Mouse (Mus musculus): ENCODE measurements around the gene Plxnb1. TPM values are rescaled to one million over a fixed set of nuclear protein-coding genes. Genes with fewer than 3 reads are reported as not detected.

The Plxnb1 gene
- total and polyA plus RNA-seq, 2 experiments from 2014 or later, result 11.1 to 73.2 TPM

DNA sequence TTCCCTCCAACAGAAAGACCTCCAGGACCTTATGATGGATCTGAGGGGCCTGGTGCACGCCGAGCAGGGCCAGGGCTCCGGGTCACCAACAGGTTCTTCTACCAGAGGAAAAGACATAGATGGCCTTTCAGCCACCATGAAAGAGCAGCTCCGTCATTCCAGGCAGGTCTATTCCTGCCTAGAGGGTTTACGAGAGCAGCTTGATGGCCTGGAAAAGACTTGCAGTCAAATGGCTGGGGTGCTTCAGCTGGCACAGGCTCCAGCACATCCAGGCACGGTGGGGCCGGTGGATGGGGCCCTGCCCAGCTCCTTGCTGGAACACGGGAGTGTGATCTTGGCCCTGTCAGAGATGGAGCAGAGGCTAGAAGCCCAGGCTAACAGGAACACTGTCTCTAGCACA is 3.4 kb upstream of the Plxnb1 start:
- 92% methylated on average over 8 of the region's 8 CpGs for WGBS
- no peak for ATAC-seq (ENCODE audit: low FRiP score)
- H3K36me3 ChIP-seq (ENCODE audit: insufficient read depth, low read length), result 0 out of 2 replicates have a peak, but pooled peaks cover 23% of the 10 kb centered on the region

DNA sequence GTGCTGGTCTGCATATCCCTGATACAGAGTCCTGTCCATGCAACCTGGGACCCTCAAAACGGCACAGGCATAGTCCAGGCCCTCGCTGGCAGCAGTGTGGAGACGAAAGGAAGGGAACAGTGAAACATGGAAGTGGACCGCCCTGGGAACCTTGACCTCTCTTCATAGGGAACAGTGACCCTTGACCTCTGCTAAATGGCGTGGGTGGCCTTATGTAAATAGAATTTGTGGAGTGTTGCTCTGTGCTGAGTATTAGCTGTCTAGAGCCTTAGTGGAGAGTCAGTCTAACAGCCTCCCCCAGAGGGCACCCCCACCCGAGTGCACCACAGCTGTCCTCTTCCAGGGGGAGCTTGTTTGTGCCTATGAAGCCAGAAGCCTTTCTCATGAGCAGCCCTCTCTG is 2.4 kb upstream of the Plxnb1 start:
- H3K9ac ChIP-seq (replicated peaks; ENCODE audit: low read length, poor library complexity, severe bottlenecking), result no peak overlapping the region
- DNase-seq (ENCODE audit: low spot score) (no peak), ATAC-seq (ENCODE audit: low FRiP score) (no peak)
- H3K4me1 ChIP-seq (ENCODE audit: insufficient read depth, low read length), result peaks cover 16% of the 10 kb centered on the region
- 0 out of 2 replicates have a peak, but pooled peaks cover 23% of the 10 kb centered on the region for H3K36me3 ChIP-seq (ENCODE audit: insufficient read depth, low read length)
- TF ChIP-seq CTCF (IDR thresholded peaks at IDR 0.05), result no peak
- WGBS, result 40% methylated on average over 6 of the region's 6 CpGs
- no peak overlapping the region for H3K4me2 ChIP-seq (ENCODE audit: low read depth, low read length, poor library complexity, severe bottlenecking)
- H3K4me3 ChIP-seq (ENCODE audit: low read depth, low read length), result no peak overlapping the region
- no peak overlapping the region for H3K27ac ChIP-seq (ENCODE audit: low read depth, low read length)
- H3K9me3 ChIP-seq (ENCODE audit: low read length), result no peaks in the 10 kb centered on the region
- no peaks in the 10 kb centered on the region for H3K27me3 ChIP-seq (ENCODE audit: insufficient read depth, low read length)

More for the DNA sequence above, 3.4 kb upstream of the Plxnb1 start:
- Histone ChIP-seq H3K4me3 (ENCODE audit: low read depth, low read length) (no peak overlapping the region), H3K4me2 (ENCODE audit: low read depth, low read length, poor library complexity, severe bottlenecking) (no peak overlapping the region), H3K9ac (replicated peaks; ENCODE audit: low read length, poor library complexity, severe bottlenecking) (no peak overlapping the region), H3K4me1 (ENCODE audit: insufficient read depth, low read length) (peaks cover 12% of the 10 kb centered on the region), H3K27me3 (ENCODE audit: insufficient read depth, low read length) (no peaks in the 10 kb centered on the region), H3K27ac (ENCODE audit: low read depth, low read length) (no peak overlapping the region), H3K9me3 (ENCODE audit: low read length) (no peaks in the 10 kb centered on the region)
- TF ChIP-seq CTCF (IDR thresholded peaks at IDR 0.05), result no peak
- DNase-seq (ENCODE audit: low spot score), result no peak

DNA sequence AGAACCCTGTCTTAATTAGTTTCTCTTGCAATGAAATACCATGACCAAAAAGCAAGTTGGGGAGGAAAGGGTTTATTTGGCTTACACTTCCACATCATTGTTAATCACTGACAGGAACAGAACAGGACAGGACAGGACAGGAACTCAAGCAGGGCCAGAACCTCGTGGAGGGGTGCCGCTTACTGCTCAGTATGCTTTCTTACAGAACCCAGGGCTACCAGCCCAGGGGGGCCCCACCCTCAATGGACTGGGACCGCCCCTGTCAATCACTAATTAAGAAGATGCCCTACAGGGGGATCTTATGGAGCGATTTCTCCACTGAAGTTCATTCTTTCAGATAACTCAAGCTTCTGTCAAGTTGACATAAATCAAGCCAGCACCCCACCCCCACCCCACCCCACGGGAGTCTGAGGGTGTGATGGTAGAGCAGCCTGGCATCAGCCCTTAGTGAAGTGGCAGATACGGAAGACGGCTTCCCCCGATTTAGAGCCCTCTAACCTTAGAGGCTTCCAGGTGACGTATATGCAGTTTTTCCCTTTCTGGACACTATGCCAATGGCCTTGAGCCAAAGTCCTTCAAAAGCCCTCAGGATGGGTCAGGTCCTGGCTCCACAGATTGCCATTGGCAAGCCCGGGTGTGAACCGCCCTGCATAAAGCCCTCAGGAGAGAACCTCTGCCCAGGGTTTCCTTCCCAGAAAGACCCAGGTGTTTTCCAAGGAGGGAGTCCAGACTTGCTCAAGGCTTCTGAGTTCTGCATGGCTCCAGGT is 1.2 kb upstream of the Plxnb1 start:
- Histone ChIP-seq H3K4me2 (ENCODE audit: low read depth, low read length, poor library complexity, severe bottlenecking) (peak overlapping the region; percentile 87), H3K4me1 (ENCODE audit: insufficient read depth, low read length) (peaks cover 26% of the 10 kb centered on the region), H3K36me3 (ENCODE audit: insufficient read depth, low read length) (0 out of 2 replicates have a peak, but pooled peaks cover 23% of the 10 kb centered on the region), H3K4me3 (ENCODE audit: low read depth, low read length) (peak overlapping the region; percentile 74), H3K9me3 (ENCODE audit: low read length) (no peaks in the 10 kb centered on the region), H3K27ac (ENCODE audit: low read depth, low read length) (peak overlapping the region; percentile 97), H3K27me3 (ENCODE audit: insufficient read depth, low read length) (no peaks in the 10 kb centered on the region), H3K9ac (replicated peaks; ENCODE audit: low read length, poor library complexity, severe bottlenecking) (0 out of 2 replicates have a peak overlapping the region, but pooled peaks have one; percentile 88)
- WGBS, result 19% methylated on average over 11 of the region's 11 CpGs
- DNase-seq (ENCODE audit: low spot score), result peak; percentile 46
- ATAC-seq (ENCODE audit: low FRiP score), result no peak
- TF ChIP-seq CTCF (IDR thresholded peaks at IDR 0.05), result no peak

DNA sequence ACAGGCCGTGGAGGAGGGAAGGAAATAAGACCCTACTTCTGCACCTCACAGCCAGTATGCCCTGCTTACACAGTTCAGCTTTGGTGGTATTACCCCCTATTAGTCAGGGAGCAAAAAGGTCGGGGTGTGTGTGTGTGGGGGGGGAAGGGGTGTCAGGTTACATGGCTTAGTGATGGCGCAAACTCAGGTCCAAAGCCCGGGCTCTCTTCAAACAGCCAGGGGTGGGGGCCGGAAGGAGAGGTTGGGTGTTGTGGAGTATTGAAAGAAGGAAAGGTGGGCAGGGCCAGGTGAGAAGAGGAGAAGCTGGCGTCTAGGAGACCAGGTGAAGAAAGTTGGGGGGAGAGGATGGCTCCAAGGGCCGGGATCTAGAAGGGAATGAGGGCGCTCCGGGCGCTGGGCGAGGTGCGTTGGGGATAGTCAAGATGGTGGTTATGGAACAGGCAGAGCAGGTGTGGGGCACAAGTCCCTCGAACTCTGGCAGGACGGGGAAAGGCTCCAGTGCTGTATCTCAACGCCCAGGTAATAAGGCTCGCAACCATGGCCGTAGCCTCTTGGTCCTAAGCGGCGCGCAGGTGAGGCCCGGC is 544 bp upstream of the Plxnb1 start:
- 0 out of 2 replicates have a peak, but pooled peaks have one; percentile 0 for ATAC-seq (ENCODE audit: low FRiP score)
- no peaks in the 10 kb centered on the region for H3K27me3 ChIP-seq (ENCODE audit: insufficient read depth, low read length)
- H3K4me3 ChIP-seq (ENCODE audit: low read depth, low read length), result peak overlapping the region; percentile 74
- H3K4me2 ChIP-seq (ENCODE audit: low read depth, low read length, poor library complexity, severe bottlenecking), result peak overlapping the region; percentile 87
- H3K9ac ChIP-seq (replicated peaks; ENCODE audit: low read length, poor library complexity, severe bottlenecking), result peak overlapping the region; percentile 88
- H3K9me3 ChIP-seq (ENCODE audit: low read length), result no peaks in the 10 kb centered on the region
- peaks cover 26% of the 10 kb centered on the region for H3K4me1 ChIP-seq (ENCODE audit: insufficient read depth, low read length)
- under 1% methylated on average over 21 of the region's 21 CpGs for WGBS
- 0 out of 2 replicates have a peak, but pooled peaks cover 19% of the 10 kb centered on the region for H3K36me3 ChIP-seq (ENCODE audit: insufficient read depth, low read length)
- no peak for TF ChIP-seq CTCF (IDR thresholded peaks at IDR 0.05)
- DNase-seq (ENCODE audit: low spot score), result no peak
- H3K27ac ChIP-seq (ENCODE audit: low read depth, low read length), result peak overlapping the region; percentile 97

DNA sequence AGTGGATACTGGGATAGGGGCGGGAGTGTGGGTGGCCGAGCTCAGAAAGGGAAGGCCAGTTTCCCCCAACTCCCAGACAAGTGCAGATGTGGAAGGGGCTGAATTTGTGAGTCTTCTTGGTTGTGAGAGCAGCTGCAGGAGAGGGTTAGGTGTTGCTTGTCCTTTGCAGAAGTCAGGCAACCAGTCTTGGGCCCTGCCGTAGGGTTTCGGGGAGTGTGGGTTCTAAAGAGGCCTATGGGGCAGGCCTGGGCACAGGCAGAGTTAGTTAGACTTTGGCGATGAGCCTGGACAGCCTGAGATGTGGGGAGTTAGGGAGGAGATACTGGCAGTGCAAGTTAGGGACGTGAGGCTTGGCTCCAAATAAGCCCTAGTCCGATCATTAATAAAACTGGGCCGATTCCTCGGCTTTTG is 1.1 kb downstream of the Plxnb1 start:
- peak; percentile 41 for DNase-seq (ENCODE audit: low spot score)
- H3K36me3 ChIP-seq (ENCODE audit: insufficient read depth, low read length), result peaks cover 20% of the 10 kb centered on the region
- peak overlapping the region; percentile 74 for H3K4me3 ChIP-seq (ENCODE audit: low read depth, low read length)
- no peaks in the 10 kb centered on the region for H3K9me3 ChIP-seq (ENCODE audit: low read length)
- H3K27me3 ChIP-seq (ENCODE audit: insufficient read depth, low read length), result no peaks in the 10 kb centered on the region
- H3K9ac ChIP-seq (replicated peaks; ENCODE audit: low read length, poor library complexity, severe bottlenecking), result peak overlapping the region; percentile 88
- H3K4me1 ChIP-seq (ENCODE audit: insufficient read depth, low read length), result peaks cover 26% of the 10 kb centered on the region
- WGBS, result 4% methylated on average over 9 of the region's 9 CpGs
- no peak for TF ChIP-seq CTCF (IDR thresholded peaks at IDR 0.05)
- H3K4me2 ChIP-seq (ENCODE audit: low read depth, low read length, poor library complexity, severe bottlenecking), result peak overlapping the region; percentile 87
- ATAC-seq (ENCODE audit: low FRiP score), result no peak
- H3K27ac ChIP-seq (ENCODE audit: low read depth, low read length), result peak overlapping the region; percentile 97

DNA sequence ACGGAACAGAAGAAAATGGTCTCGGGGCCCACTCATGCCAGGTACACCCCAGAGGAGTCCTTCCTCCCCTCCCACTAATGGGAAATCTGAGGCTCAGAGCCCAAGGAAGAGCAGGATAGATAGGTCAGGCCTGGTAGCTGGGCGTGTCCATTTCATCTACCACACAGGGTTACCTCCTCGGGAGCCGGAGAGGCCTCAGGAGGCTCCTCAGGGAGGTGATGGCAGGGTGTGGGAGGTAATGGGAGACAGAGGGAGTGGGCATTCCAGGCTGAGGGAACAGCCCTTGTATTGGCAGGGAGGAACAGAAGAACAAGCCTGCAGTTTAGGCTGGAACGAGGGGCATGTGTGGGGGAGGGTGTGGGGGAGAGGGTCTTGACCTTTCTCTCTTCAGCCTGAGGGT is 1.7 kb downstream of the Plxnb1 start:
- Histone ChIP-seq H3K27ac (ENCODE audit: low read depth, low read length) (peak overlapping the region; percentile 97), H3K4me1 (ENCODE audit: insufficient read depth, low read length) (peaks cover 26% of the 10 kb centered on the region), H3K4me3 (ENCODE audit: low read depth, low read length) (peak overlapping the region; percentile 74), H3K9ac (replicated peaks; ENCODE audit: low read length, poor library complexity, severe bottlenecking) (peak overlapping the region; percentile 88), H3K36me3 (ENCODE audit: insufficient read depth, low read length) (peaks cover 14% of the 10 kb centered on the region), H3K4me2 (ENCODE audit: low read depth, low read length, poor library complexity, severe bottlenecking) (peak overlapping the region; percentile 87), H3K9me3 (ENCODE audit: low read length) (no peaks in the 10 kb centered on the region), H3K27me3 (ENCODE audit: insufficient read depth, low read length) (no peaks in the 10 kb centered on the region)
- no peak for ATAC-seq (ENCODE audit: low FRiP score)
- WGBS, result 4% methylated on average over 6 of the region's 6 CpGs
- no peak for DNase-seq (ENCODE audit: low spot score)
- TF ChIP-seq CTCF (IDR thresholded peaks at IDR 0.05), result no peak
